Mouse (Mus musculus): ENCODE measurements around the gene Frmd4a.

DNA sequence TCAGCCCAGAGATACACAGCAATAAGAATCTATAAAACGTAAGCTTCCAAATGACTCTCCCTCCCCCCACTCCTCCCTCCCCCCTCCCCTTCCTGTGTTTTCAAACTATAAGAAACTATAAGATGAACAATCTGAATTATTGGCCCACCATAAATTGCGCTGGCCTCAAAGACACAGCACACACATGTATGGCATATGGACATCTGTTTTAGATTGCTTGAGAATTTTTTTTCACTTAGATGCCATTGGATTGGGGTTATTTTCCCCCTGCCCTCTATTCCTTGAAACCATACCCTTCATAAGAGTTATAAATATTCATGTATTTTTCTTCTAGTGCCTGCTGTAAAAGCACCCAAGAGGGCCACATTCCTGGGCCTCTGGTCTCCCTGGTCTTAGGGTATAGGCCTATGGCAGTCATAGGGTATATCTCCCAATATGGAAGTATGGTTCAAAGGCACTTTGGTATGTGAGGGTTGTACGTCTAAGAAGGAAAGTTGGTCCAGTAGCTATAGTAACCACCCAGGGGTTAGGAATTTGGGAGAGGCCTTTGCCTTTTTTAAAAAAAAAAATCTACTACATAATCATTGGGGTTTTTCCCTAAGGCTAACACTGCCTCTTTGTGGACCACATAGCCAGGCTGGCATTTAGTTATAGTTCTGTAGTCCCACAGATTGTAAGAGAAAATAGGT is 322.2 kb downstream of the Frmd4a start:
- no peak for TF ChIP-seq CTCF (IDR thresholded peaks at IDR 0.05; ENCODE audit: low read depth)
- TF ChIP-seq EP300 (IDR thresholded peaks at IDR 0.05; ENCODE audit: low read depth) = no peak

Data from liver, postnatal 0 days (tissue).